Mouse (Mus musculus): ENCODE data around the gene Tmem63b. TPM values are rescaled to one million over a fixed set of nuclear protein-coding genes. Genes with fewer than 3 reads are reported as not detected.
A peak's percentile ranks its signal among the peaks of the same experiment; 100 is the strongest.

Gene Tmem63b
- polyA plus RNA-seq, 1 experiment from 2014 or later = 30.4 TPM

GRCm38 (mm10) chr17:45617655-45618054, 69.0 kb downstream of the Tmem63b start:
- Histone ChIP-seq H3K27ac (replicated peaks; ENCODE audit: low read depth, low read length) (no peak overlapping the region), H3K36me3 (ENCODE audit: control insufficient read depth, insufficient read depth, low read length) (no peaks in the 10 kb centered on the region), H3K4me2 (ENCODE audit: low read depth, low read length) (no peak overlapping the region), H3K27me3 (replicated peaks; ENCODE audit: control insufficient read depth, insufficient read depth, low read length) (no peaks in the 10 kb centered on the region), H3K4me3 (ENCODE audit: low read depth, low read length) (no peak overlapping the region), H3K9me3 (ENCODE audit: control insufficient read depth, low read length) (no peaks in the 10 kb centered on the region), H3K4me1 (ENCODE audit: control insufficient read depth, insufficient read depth, low read length) (peaks cover 12% of the 10 kb centered on the region; the same call in 1 of the 2 replicates), H3K9ac (ENCODE audit: low read depth, low read length) (no peak overlapping the region)
- no peak for ATAC-seq (ENCODE audit: low read depth)
- WGBS = 88% methylated on average over 6 of the region's 6 CpGs
- no peak for DNase-seq (ENCODE audit: low spot score)

- WGBS = 79% methylated on average over 3 of the region's 3 CpGs
- H3K4me1 ChIP-seq (ENCODE audit: control insufficient read depth, insufficient read depth, low read length) = peaks cover 12% of the 10 kb centered on the region; the same call in 1 of the 2 replicates
- H3K4me2 ChIP-seq (ENCODE audit: low read depth, low read length) = no peak overlapping the region
- no peak for ATAC-seq (ENCODE audit: low read depth)
- H3K27ac ChIP-seq (replicated peaks; ENCODE audit: low read depth, low read length) = no peak overlapping the region
- H3K9me3 ChIP-seq (ENCODE audit: control insufficient read depth, low read length) = no peaks in the 10 kb centered on the region
- no peaks in the 10 kb centered on the region for H3K36me3 ChIP-seq (ENCODE audit: control insufficient read depth, insufficient read depth, low read length)
- no peak overlapping the region for H3K4me3 ChIP-seq (ENCODE audit: low read depth, low read length)
- DNase-seq (ENCODE audit: low spot score) = no peak
- no peaks in the 10 kb centered on the region for H3K27me3 ChIP-seq (replicated peaks; ENCODE audit: control insufficient read depth, insufficient read depth, low read length)
- H3K9ac ChIP-seq (ENCODE audit: low read depth, low read length) = no peak overlapping the region
Observed at GRCm38 (mm10) chr17:45616679-45617078, 70.0 kb downstream of the Tmem63b start.

GRCm38 (mm10) chr17:45616046-45616650, 70.6 kb downstream of the Tmem63b start:
- H3K4me3 ChIP-seq (ENCODE audit: low read depth, low read length) = no peak overlapping the region
- H3K9ac ChIP-seq (ENCODE audit: low read depth, low read length) = no peak overlapping the region
- DNase-seq (ENCODE audit: low spot score) (peak; percentile 59), ATAC-seq (ENCODE audit: low read depth) (peak; percentile 78; the same call in 1 of the 2 replicates)
- no peaks in the 10 kb centered on the region for H3K27me3 ChIP-seq (replicated peaks; ENCODE audit: control insufficient read depth, insufficient read depth, low read length)
- H3K9me3 ChIP-seq (ENCODE audit: control insufficient read depth, low read length) = no peaks in the 10 kb centered on the region
- no peak overlapping the region for H3K4me2 ChIP-seq (ENCODE audit: low read depth, low read length)
- peaks cover 12% of the 10 kb centered on the region; the same call in 1 of the 2 replicates for H3K4me1 ChIP-seq (ENCODE audit: control insufficient read depth, insufficient read depth, low read length)
- H3K27ac ChIP-seq (replicated peaks; ENCODE audit: low read depth, low read length) = no peak overlapping the region
- 24% methylated on average over 4 of the region's 4 CpGs for WGBS
- H3K36me3 ChIP-seq (ENCODE audit: control insufficient read depth, insufficient read depth, low read length) = no peaks in the 10 kb centered on the region

- DNase-seq (ENCODE audit: low spot score) = no peak
- 92% methylated on average over 7 of the region's 7 CpGs for WGBS
- H3K4me2 ChIP-seq (ENCODE audit: low read depth, low read length) = no peak overlapping the region
- no peak for ATAC-seq (ENCODE audit: low read depth)
- H3K36me3 ChIP-seq (ENCODE audit: control insufficient read depth, insufficient read depth, low read length) = no peaks in the 10 kb centered on the region
- no peaks in the 10 kb centered on the region for H3K4me1 ChIP-seq (ENCODE audit: control insufficient read depth, insufficient read depth, low read length)
- no peak overlapping the region for H3K4me3 ChIP-seq (ENCODE audit: low read depth, low read length)
- H3K9me3 ChIP-seq (ENCODE audit: control insufficient read depth, low read length) = no peaks in the 10 kb centered on the region
- H3K27me3 ChIP-seq (replicated peaks; ENCODE audit: control insufficient read depth, insufficient read depth, low read length) = no peaks in the 10 kb centered on the region
- H3K27ac ChIP-seq (replicated peaks; ENCODE audit: low read depth, low read length) = no peak overlapping the region
- H3K9ac ChIP-seq (ENCODE audit: low read depth, low read length) = no peak overlapping the region
Observed at GRCm38 (mm10) chr17:45612921-45613320, 73.8 kb downstream of the Tmem63b start.

- 68% methylated on average over 8 of the region's 8 CpGs for WGBS
- Histone ChIP-seq H3K27ac (replicated peaks; ENCODE audit: low read depth, low read length) (no peak overlapping the region), H3K9ac (ENCODE audit: low read depth, low read length) (no peak overlapping the region), H3K9me3 (ENCODE audit: control insufficient read depth, low read length) (no peaks in the 10 kb centered on the region), H3K4me3 (ENCODE audit: low read depth, low read length) (no peak overlapping the region), H3K27me3 (replicated peaks; ENCODE audit: control insufficient read depth, insufficient read depth, low read length) (no peaks in the 10 kb centered on the region), H3K36me3 (ENCODE audit: control insufficient read depth, insufficient read depth, low read length) (no peaks in the 10 kb centered on the region), H3K4me1 (ENCODE audit: control insufficient read depth, insufficient read depth, low read length) (no peaks in the 10 kb centered on the region), H3K4me2 (ENCODE audit: low read depth, low read length) (no peak overlapping the region)
- ATAC-seq (ENCODE audit: low read depth) = no peak
- DNase-seq (ENCODE audit: low spot score) = no peak
Observed at GRCm38 (mm10) chr17:45612008-45612407, 74.7 kb downstream of the Tmem63b start.

Other genes starting within 250 kb of the Tmem63b start
- gene Spats1, start 211.5 kb downstream of the Tmem63b start, polyA plus RNA-seq (2014; fragmentation: Nextera tagmentation; extraction: Ambion mirVana) = 0.46 and 0.95 TPM in 2 replicates
- 12.5 and 14.5 TPM in 2 replicates for gene Aars2, start 180.1 kb downstream of the Tmem63b start, polyA plus RNA-seq (2014; fragmentation: Nextera tagmentation; extraction: Ambion mirVana)
- gene Tcte1, start 163.5 kb downstream of the Tmem63b start, polyA plus RNA-seq (2014; fragmentation: Nextera tagmentation; extraction: Ambion mirVana) = 0.93 and 2.7 TPM in 2 replicates
- 1.7 and 2.8 TPM in 2 replicates for gene Tmem151b, start 137.2 kb downstream of the Tmem63b start, polyA plus RNA-seq (2014; fragmentation: Nextera tagmentation; extraction: Ambion mirVana)
- gene Nfkbie, start 131.2 kb downstream of the Tmem63b start, polyA plus RNA-seq (2014; fragmentation: Nextera tagmentation; extraction: Ambion mirVana) = 4.3 and 4.7 TPM in 2 replicates
- gene Slc35b2, start 123.0 kb downstream of the Tmem63b start, polyA plus RNA-seq (2014; fragmentation: Nextera tagmentation; extraction: Ambion mirVana) = 139 and 143 TPM in 2 replicates
- gene Hsp90ab1, start 113.6 kb downstream of the Tmem63b start, polyA plus RNA-seq (2014; fragmentation: Nextera tagmentation; extraction: Ambion mirVana) = 1,431 and 1,467 TPM in 2 replicates
- gene Slc29a1, start 87.3 kb downstream of the Tmem63b start, polyA plus RNA-seq (2014; fragmentation: Nextera tagmentation; extraction: Ambion mirVana) = 96.5 and 110 TPM in 2 replicates
- gene Mymx, start 84.8 kb downstream of the Tmem63b start, polyA plus RNA-seq (2014; fragmentation: Nextera tagmentation; extraction: Ambion mirVana) = 52.1 and 52.5 TPM in 2 replicates
- gene Capn11, start 27.6 kb downstream of the Tmem63b start, polyA plus RNA-seq (2014; fragmentation: Nextera tagmentation; extraction: Ambion mirVana) = 0.83 TPM in 1 of 2 replicates, not detected in the other
- gene Mrpl14, start 583 bp downstream of the Tmem63b start, polyA plus RNA-seq (2014; fragmentation: Nextera tagmentation; extraction: Ambion mirVana) = 146 and 148 TPM in 2 replicates
- not detected in 2 replicates for gene 1600014C23Rik, start 46.9 kb upstream of the Tmem63b start, polyA plus RNA-seq (2014; fragmentation: Nextera tagmentation; extraction: Ambion mirVana)

Data from embryonic facial prominence, embryonic 14.5 days (tissue).